Mouse (Mus musculus): ENCODE results near the gene Ctps. TPM values are rescaled to one million over a fixed set of nuclear protein-coding genes. Genes with fewer than 3 reads are reported as not detected.

Ctps gene
- total RNA-seq, 2 experiments from 2014 or later = 8.9 to 10.0 TPM

Other genes with a start within 250 kb of the Ctps start
- 7.3 and 9.8 TPM in 2 replicates for gene Scmh1, start 165.0 kb downstream of the Ctps start, total RNA-seq (2015; ENCODE audit: low replicate concordance)
- 3.2 and 4.7 TPM in 2 replicates for gene Scmh1, start 165.0 kb downstream of the Ctps start, total RNA-seq (2017; ENCODE audit: low replicate concordance)
- not detected in 2 replicates for gene Slfnl1, start 38.0 kb downstream of the Ctps start, total RNA-seq (2015; ENCODE audit: low replicate concordance)
- not detected in 2 replicates for gene Slfnl1, start 38.0 kb downstream of the Ctps start, total RNA-seq (2017; ENCODE audit: low replicate concordance)
- gene Gm8439, start 18.5 kb upstream of the Ctps start, total RNA-seq (2015; ENCODE audit: low replicate concordance) = not detected in 2 replicates
- not detected in 2 replicates for gene Gm8439, start 18.5 kb upstream of the Ctps start, total RNA-seq (2017; ENCODE audit: low replicate concordance)
- gene Cited4, start 96.3 kb upstream of the Ctps start, total RNA-seq (2015; ENCODE audit: low replicate concordance) = 1.7 and 2.5 TPM in 2 replicates
- 5.4 and 7.0 TPM in 2 replicates for gene Cited4, start 96.3 kb upstream of the Ctps start, total RNA-seq (2017; ENCODE audit: low replicate concordance)
- gene Kcnq4, start 178.3 kb upstream of the Ctps start, total RNA-seq (2015; ENCODE audit: low replicate concordance) = not detected in 2 replicates
- not detected in 2 replicates for gene Kcnq4, start 178.3 kb upstream of the Ctps start, total RNA-seq (2017; ENCODE audit: low replicate concordance)

Measured in erythroblast, adult 5-6 weeks (primary cell).